Mouse (Mus musculus): Measurements from ENCODE around the gene Nr2f1. TPM values are rescaled to one million over a fixed set of nuclear protein-coding genes. Genes with fewer than 3 reads are reported as not detected.

The Nr2f1 gene
- polyA plus RNA-seq, 1 experiment from 2014 or later, result 62.3 TPM

- Histone ChIP-seq H3K4me2 (replicated peaks) (no peak overlapping the region), H3K4me3 (no peak overlapping the region), H3K27ac (replicated peaks) (no peak overlapping the region), H3K9me3 (no peaks in the 10 kb centered on the region), H3K27me3 (no peaks in the 10 kb centered on the region), H3K36me3 (no peaks in the 10 kb centered on the region), H3K4me1 (peaks cover 10% of the 10 kb centered on the region), H3K9ac (replicated peaks) (no peak overlapping the region)
- WGBS, result 88% methylated on average over 5 of the region's 5 CpGs
- ATAC-seq (ENCODE audit: low FRiP score, low read depth), result no peak
These were observed 42.1 kb downstream of the Nr2f1 start for GRCm38 (mm10) chr13:78157465-78157864.

Other genes starting within 250 kb of the Nr2f1 start
- gene Pou5f2, start 174.9 kb downstream of the Nr2f1 start, polyA plus RNA-seq (2016; fragmentation: Nextera tagmentation; extraction: Ambion mirVana), result 1.9 and 2.6 TPM in 2 replicates

All from midbrain, embryonic 12.5 days (tissue).